In the genomic region with DNA sequence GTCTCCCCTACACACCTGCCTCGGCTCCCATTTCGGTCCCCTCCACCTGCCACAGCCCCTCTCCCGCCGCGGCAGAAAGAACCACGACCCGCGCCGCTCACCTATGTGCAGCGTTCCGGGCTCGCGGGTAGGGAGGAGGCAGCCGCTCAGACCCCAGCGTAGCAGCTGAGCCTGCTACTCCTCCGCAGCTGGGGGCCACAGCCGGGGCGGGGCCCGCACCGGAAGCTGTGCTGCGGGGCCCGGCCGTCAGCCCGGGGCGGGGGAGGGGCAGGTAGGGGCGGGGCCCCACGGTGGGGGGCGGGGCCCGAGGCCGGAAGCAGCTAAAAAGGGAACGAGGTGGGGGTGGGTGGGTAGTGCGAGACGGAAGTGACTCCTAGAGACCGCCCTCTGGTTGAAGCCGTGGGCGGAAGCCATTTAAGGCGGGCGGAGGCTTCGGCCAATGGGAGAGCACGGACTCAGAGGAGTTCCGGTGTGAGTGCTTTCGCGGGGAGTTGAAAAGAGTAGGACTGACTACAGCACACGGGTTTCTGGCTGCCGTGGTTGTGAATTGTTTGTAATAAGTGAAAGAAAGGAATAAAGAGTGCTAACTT, we compare ENCODE assay signal across 8 mouse cellular contexts. TPM values are rescaled to one million over a fixed set of nuclear protein-coding genes. Genes with fewer than 3 reads are reported as not detected.
A peak's percentile ranks its signal among the peaks of the same experiment; 100 is the strongest.
DNase-seq lines count a peak whose midpoint lies in the region; ATAC-seq and TF ChIP-seq lines count a peak whose summit lies in the region.

Arid3b (minus strand) TSS at position 213 of the 590 bp plus-strand sequence.

- peak within 1 kb of the TSS; percentile 57 for H3K9ac ChIP-seq in lung, postnatal 0 days (replicated peaks; ENCODE audit: low read depth)

- H3K27ac ChIP-seq in hindbrain, embryonic 10.5 days, result peak within 1 kb of the TSS; percentile 92
- H3K27ac ChIP-seq in lung, postnatal 0 days (ENCODE audit: low read length), result peak within 1 kb of the TSS; percentile 76

- peak; percentile 93 for DNase-seq in MEL-GATA-1-ER (ENCODE audit: extremely low read depth, low read depth)
- DNase-seq in cerebellum, adult 8-10 months, result peak; percentile 84
- peak; percentile 95 for DNase-seq in forelimb bud, embryonic 11.5 days (ENCODE audit: low read depth, low spot score)
- peak; percentile 96 for DNase-seq in hindbrain, embryonic 10.5 days (ENCODE audit: low spot score)
- DNase-seq in layer of hippocampus, adult 9-11 months, result peak; percentile 97
- peak; percentile 97 for DNase-seq in lung, postnatal 0 days (ENCODE audit: low spot score)
- DNase-seq in ovary, postnatal 14 days (ENCODE audit: low spot score), result peak; percentile 82
- peak; percentile 95 for DNase-seq in thymus, postnatal 14 days

- H3K36me3 ChIP-seq in hindbrain, embryonic 10.5 days, result peaks cover 14% of the 10 kb centered on the region
- 0 out of 2 replicates have a peak, but pooled peaks cover 4% of the 10 kb centered on the region for H3K36me3 ChIP-seq in lung, postnatal 0 days (ENCODE audit: insufficient read depth, low read length)

- peak within 1 kb of the TSS; percentile 85 for H3K4me3 ChIP-seq in hindbrain, embryonic 10.5 days
- peak within 1 kb of the TSS; percentile 86 for H3K4me3 ChIP-seq in lung, postnatal 0 days (ENCODE audit: low read depth, low read length)

- H3K27me3 ChIP-seq in hindbrain, embryonic 10.5 days (ENCODE audit: insufficient read depth, poor library complexity, severe bottlenecking), result no peaks in the 10 kb centered on the region
- H3K27me3 ChIP-seq in lung, postnatal 0 days (replicated peaks; ENCODE audit: insufficient read depth, low read length), result no peaks in the 10 kb centered on the region

- TF ChIP-seq CTCF in lung, postnatal 0 days (IDR thresholded peaks at IDR 0.05), result no peak

- TF ChIP-seq EP300 in lung, postnatal 0 days (IDR thresholded peaks at IDR 0.05), result 0 out of 2 replicates have a peak, but pooled peaks have one; percentile 26

- H3K9me3 ChIP-seq in hindbrain, embryonic 10.5 days, result no peaks in the 10 kb centered on the region
- H3K9me3 ChIP-seq in lung, postnatal 0 days (ENCODE audit: low read length), result no peaks in the 10 kb centered on the region

- H3K4me2 ChIP-seq in lung, postnatal 0 days (replicated peaks; ENCODE audit: low read depth, low read length), result peak within 1 kb of the TSS; percentile 86

- H3K4me1 ChIP-seq in hindbrain, embryonic 10.5 days (replicated peaks), result peaks cover 48% of the 10 kb centered on the region
- H3K4me1 ChIP-seq in lung, postnatal 0 days (ENCODE audit: insufficient read depth, low read depth, low read length), result peaks cover 6% of the 10 kb centered on the region; the same call in 1 of the 2 replicates

- under 1% methylated on average over 43 of the region's 45 CpGs for WGBS in hindbrain, embryonic 10.5 days
- WGBS in lung, postnatal 0 days, result 0% methylated on average over 32 of the region's 45 CpGs

- peak; percentile 100 for ATAC-seq in lung, postnatal 0 days

RNA-seq across cellular contexts. Expression of gene Arid3b, which starts in this region (rescaled TPM):
- polyA plus RNA-seq in hindbrain, embryonic 10.5 days (2016; fragmentation: Nextera tagmentation; extraction: Ambion mirVana), result 42.7 and 57.7 TPM in 2 replicates
- 5.8 and 6.2 TPM in 2 replicates for polyA plus RNA-seq in lung, postnatal 0 days (2015; fragmentation: Nextera tagmentation; extraction: Ambion mirVana)

Comparison
In these comparisons a context has a peak if more than half of its experiments do, and no peak if none do; other contexts are left out.
1. Peak in every context shown above with its lines: DNase-seq, ATAC-seq, H3K4me3 ChIP-seq and H3K27ac ChIP-seq.